Mouse (Mus musculus) small intestine, adult 2 months (tissue): Measurements from ENCODE around the gene Sh3d19. TPM values are rescaled to one million over a fixed set of nuclear protein-coding genes. Genes with fewer than 3 reads are reported as not detected.
A peak's percentile ranks its signal among the peaks of the same experiment; 100 is the strongest.

ENCODE experiments used
- H3K27ac ChIP-seq: fragments of 200-500 bp; 2 replicates; pipeline ENCODE4 v1.5.1; 2012; ENCODE audit warnings: low read depth, low read length, control low read depth, inconsistent platforms; ENCODE audit not compliant: insufficient read depth
- H3K27me3 ChIP-seq: fragments of 200-500 bp; 2 replicates; pipeline ENCODE4 v1.6.1; 2012; ENCODE audit warnings: mild to moderate bottlenecking, moderate library complexity, low read length, inconsistent platforms; ENCODE audit not compliant: control insufficient read depth, insufficient read depth
- H3K36me3 ChIP-seq: fragments of 200-500 bp; 2 replicates; pipeline ENCODE4 v1.6.1; 2012; ENCODE audit warnings: mild to moderate bottlenecking, low read length, control low read depth, inconsistent platforms; ENCODE audit not compliant: control insufficient read depth, insufficient read depth
- H3K4me1 ChIP-seq: fragments of 200-500 bp; 2 replicates; pipeline ENCODE4 v1.6.1; 2012; ENCODE audit warnings: low read length, inconsistent platforms, mixed read lengths; ENCODE audit not compliant: control insufficient read depth, insufficient read depth, insufficient read length
- H3K4me3 ChIP-seq: fragments of 200-500 bp; 2 replicates; pipeline ENCODE4 v1.5.1; 2012; ENCODE audit warnings: low read depth, mild to moderate bottlenecking, control low read depth, inconsistent platforms, low read length, moderate library complexity
- CTCF ChIP-seq: fragments of 200-500 bp; IDR thresholded peaks from 2 replicates; pipeline ENCODE4 v1.5.1; 2012; ENCODE audit warnings: low read depth, mild to moderate bottlenecking, control low read depth, inconsistent platforms, low read length, moderate library complexity, mixed read lengths; ENCODE audit not compliant: insufficient replicate concordance, insufficient read length; ENCODE audit errors: extremely low read depth
- POLR2A ChIP-seq: fragments of 200-500 bp; IDR thresholded peaks from 2 replicates; pipeline ENCODE4 v1.6.1; 2012; ENCODE audit warnings: low read depth, mild to moderate bottlenecking, control low read depth, inconsistent platforms, low read length, moderate library complexity
- WGBS: fragments of 180-500 bp; shearing (Covaris S2); methylation state at CpG from one replicate; pipeline ENCODE4 v1.1.7; 2018; 5-methylcytosine and 5-hydroxymethylcytosine counted together
- polyA plus RNA-seq: library from polyadenylated mRNA; depleted of rRNA; stranded (reverse); fragments of >200 nt; gene quantifications from 2 replicates; pipeline ENCODE4 v1.2.3, GENCODE M21; 2012; rRNA removed

Gene Sh3d19
- polyA plus RNA-seq = 90.1 and 205 TPM in 2 replicates

- H3K27ac ChIP-seq = peak within 1 kb of the TSS; percentile 91
- H3K4me1 ChIP-seq = no peaks in the 10 kb centered on the region; the same call in 1 of the 2 replicates
- H3K27me3 ChIP-seq = no peaks in the 10 kb centered on the region
- peaks cover 3% of the 10 kb centered on the region; the same call in 1 of the 2 replicates for H3K36me3 ChIP-seq
- H3K4me3 ChIP-seq = peak within 1 kb of the TSS; percentile 91
- WGBS = under 1% methylated on average over 65 of the region's 73 CpGs
- TF ChIP-seq POLR2A (peak; percentile 83; the same call in 1 of the 2 replicates), CTCF (no peak)
Observed at GRCm38 (mm10) chr3:85970742-85971598, at the start of gene Sh3d19. Sh3d19 (plus strand) TSS chr3:85971109.

- no peaks in the 10 kb centered on the region for H3K27me3 ChIP-seq
- 0 out of 2 replicates have a peak, but pooled peaks cover 1% of the 10 kb centered on the region for H3K4me1 ChIP-seq
- H3K36me3 ChIP-seq = no peaks in the 10 kb centered on the region
- 45% methylated on average over 3 of the region's 3 CpGs for WGBS
- no peak overlapping the region for H3K4me3 ChIP-seq
- TF ChIP-seq POLR2A = no peak
- TF ChIP-seq CTCF = no peak
- H3K27ac ChIP-seq = no peak overlapping the region
Observed at GRCm38 (mm10) chr3:85922331-85922730, 48.6 kb upstream of the Sh3d19 start.

GRCm38 (mm10) chr3:85923343-85923742 lies 47.6 kb upstream of the Sh3d19 start:
- 0 out of 2 replicates have a peak, but pooled peaks cover 1% of the 10 kb centered on the region for H3K4me1 ChIP-seq
- TF ChIP-seq POLR2A (no peak), CTCF (no peak)
- no peak overlapping the region for H3K27ac ChIP-seq
- no peak overlapping the region for H3K4me3 ChIP-seq
- WGBS = 80% methylated on average over 8 of the region's 8 CpGs
- H3K27me3 ChIP-seq = no peaks in the 10 kb centered on the region
- H3K36me3 ChIP-seq = no peaks in the 10 kb centered on the region

- TF ChIP-seq POLR2A (0 out of 2 replicates have a peak, but pooled peaks have one; percentile 12), CTCF (peak; percentile 98)
- WGBS = 40% methylated on average over 18 of the region's 18 CpGs
Observed at GRCm38 (mm10) chr3:85923954-85924945, 46.7 kb upstream of the Sh3d19 start.

GRCm38 (mm10) chr3:85927296-85927695 lies 43.6 kb upstream of the Sh3d19 start:
- H3K4me3 ChIP-seq = no peak overlapping the region
- H3K27me3 ChIP-seq = no peaks in the 10 kb centered on the region
- TF ChIP-seq POLR2A = no peak
- TF ChIP-seq CTCF = no peak
- WGBS = 94% methylated on average over 9 of the region's 9 CpGs
- no peak overlapping the region for H3K27ac ChIP-seq
- no peaks in the 10 kb centered on the region for H3K36me3 ChIP-seq
- H3K4me1 ChIP-seq = 0 out of 2 replicates have a peak, but pooled peaks cover 1% of the 10 kb centered on the region

More at GRCm38 (mm10) chr3:85923954-85924945, 46.7 kb upstream of the Sh3d19 start:
- Histone ChIP-seq H3K36me3 (no peaks in the 10 kb centered on the region), H3K27ac (no peak overlapping the region), H3K4me3 (no peak overlapping the region), H3K27me3 (no peaks in the 10 kb centered on the region), H3K4me1 (0 out of 2 replicates have a peak, but pooled peaks cover 1% of the 10 kb centered on the region)

GRCm38 (mm10) chr3:85928140-85928611 lies 42.7 kb upstream of the Sh3d19 start:
- Histone ChIP-seq H3K27me3 (no peaks in the 10 kb centered on the region), H3K4me3 (no peak overlapping the region), H3K4me1 (0 out of 2 replicates have a peak, but pooled peaks cover 1% of the 10 kb centered on the region), H3K27ac (no peak overlapping the region), H3K36me3 (no peaks in the 10 kb centered on the region)
- no peak for TF ChIP-seq POLR2A
- TF ChIP-seq CTCF = no peak
- WGBS = 88% methylated on average over 5 of the region's 5 CpGs
